Mouse (Mus musculus) stomach, embryonic 14.5 days (tissue): ENCODE data around the gene Eif4a1. TPM values are rescaled to one million over a fixed set of nuclear protein-coding genes. Genes with fewer than 3 reads are reported as not detected.
"Not testable (repeated sequence)": the region's sequence is repeated elsewhere in the genome, so short reads cannot be mapped to it uniquely, and the experiment has no call there.

ENCODE experiments used
- ATAC-seq: fragments of 200-750 bp; cut with Nextera tagmentation; 2 replicates; pipeline ENCODE4 v1.8.0; 2017; ENCODE audit warnings: low read depth, moderate TSS enrichment; ENCODE audit not compliant: insufficient number of reproducible peaks, insufficient read depth, low FRiP score
- H3K27ac ChIP-seq: fragments of 300-500 bp; sonication (generic); 2 replicates; pipeline ENCODE4 v1.5.1; 2014; ENCODE audit warnings: mild to moderate bottlenecking, low read length, moderate library complexity, mixed read lengths
- H3K27me3 ChIP-seq: fragments of 300-500 bp; sonication (generic); 2 replicates; pipeline ENCODE4 v1.6.1; 2014; ENCODE audit warnings: low read length, control low read depth, mixed read lengths; ENCODE audit not compliant: control insufficient read depth, insufficient read depth
- H3K36me3 ChIP-seq: fragments of 300-500 bp; sonication (generic); 2 replicates; pipeline ENCODE4 v1.6.1; 2014; ENCODE audit warnings: mild to moderate bottlenecking, control low read depth, low read length, moderate library complexity, mixed read lengths; ENCODE audit not compliant: control insufficient read depth, insufficient read depth
- H3K4me1 ChIP-seq: fragments of 300-500 bp; sonication (generic); 2 replicates; pipeline ENCODE4 v1.6.1; 2014; ENCODE audit warnings: low read length, control low read depth, mixed read lengths; ENCODE audit not compliant: control insufficient read depth, insufficient read depth
- H3K4me2 ChIP-seq: fragments of 300-500 bp; sonication (generic); replicated peaks from 2 replicates; pipeline ENCODE4 v1.6.1; 2014; ENCODE audit warnings: low read depth, low read length, control low read depth
- H3K4me3 ChIP-seq: fragments of 300-500 bp; sonication (generic); 2 replicates; pipeline ENCODE4 v1.5.1; 2014; ENCODE audit warnings: low read depth, low read length, control low read depth
- H3K9ac ChIP-seq: fragments of 300-500 bp; sonication (generic); replicated peaks from 2 replicates; pipeline ENCODE4 v1.6.1; 2014; ENCODE audit warnings: low read depth, mild to moderate bottlenecking, control low read depth, low read length, moderate library complexity, mixed read lengths
- H3K9me3 ChIP-seq: fragments of 300-500 bp; sonication (generic); 2 replicates; pipeline ENCODE4 v1.6.1; 2016; ENCODE audit warnings: low read depth, low read length, control low read depth; ENCODE audit not compliant: control insufficient read depth
- WGBS: fragments of 180-500 bp; shearing (Covaris S2); extraction: QIAGEN DNeasy Blood & Tissue Kit; methylation state at CpG from one replicate; pipeline ENCODE4 v1.1.7; 2014; 5-methylcytosine and 5-hydroxymethylcytosine counted together
- polyA plus RNA-seq: library from polyadenylated mRNA; unstranded; fragments of >200 nt; fragmentation: Nextera tagmentation; extraction: Ambion mirVana; gene quantifications from 2 replicates; pipeline ENCODE4 v1.2.1, GENCODE M21; 2014

Eif4a1 gene
- polyA plus RNA-seq, 1 experiment from 2014 or later = 654 TPM

- no peaks in the 10 kb centered on the region for H3K4me1 ChIP-seq
- 25% methylated on average over 2 of the region's 2 CpGs for WGBS
- no peaks in the 10 kb centered on the region for H3K9me3 ChIP-seq
- no peak for ATAC-seq
- no peak overlapping the region for H3K4me2 ChIP-seq
- no peak overlapping the region for H3K4me3 ChIP-seq
- H3K27me3 ChIP-seq = no peaks in the 10 kb centered on the region
- H3K9ac ChIP-seq = no peak overlapping the region
- no peak overlapping the region for H3K27ac ChIP-seq
- H3K36me3 ChIP-seq = no peaks in the 10 kb centered on the region
These were observed 32.4 kb upstream of the Eif4a1 start for GRCm38 (mm10) chr11:69704613-69705010.

GRCm38 (mm10) chr11:69703814-69704612 is 31.8 kb upstream of the Eif4a1 start:
- WGBS = 58% methylated on average over 8 of the region's 8 CpGs
- H3K27ac ChIP-seq = no peak overlapping the region
- no peak overlapping the region for H3K4me3 ChIP-seq
- H3K36me3 ChIP-seq = no peaks in the 10 kb centered on the region
- no peaks in the 10 kb centered on the region for H3K9me3 ChIP-seq
- no peak overlapping the region for H3K4me2 ChIP-seq
- no peaks in the 10 kb centered on the region for H3K27me3 ChIP-seq
- ATAC-seq = no peak
- H3K9ac ChIP-seq = no peak overlapping the region
- no peaks in the 10 kb centered on the region for H3K4me1 ChIP-seq

- 55% methylated on average over 2 of the region's 3 CpGs for WGBS
- H3K36me3 ChIP-seq, H3K4me2 ChIP-seq, H3K9me3 ChIP-seq, H3K9ac ChIP-seq, H3K4me1 ChIP-seq, H3K27ac ChIP-seq, H3K4me3 ChIP-seq, H3K27me3 ChIP-seq, ATAC-seq: not testable (repeated sequence)
These were observed 31.2 kb upstream of the Eif4a1 start for GRCm38 (mm10) chr11:69703381-69703780.

- not testable (repeated sequence) for H3K27ac ChIP-seq, H3K4me3 ChIP-seq, H3K4me2 ChIP-seq, H3K9me3 ChIP-seq, H3K9ac ChIP-seq, H3K4me1 ChIP-seq, ATAC-seq, H3K36me3 ChIP-seq, H3K27me3 ChIP-seq
- 95% methylated on average over 10 of the region's 10 CpGs for WGBS
These were observed 30.7 kb upstream of the Eif4a1 start for GRCm38 (mm10) chr11:69702886-69703285.

- no peaks in the 10 kb centered on the region for H3K27me3 ChIP-seq
- H3K36me3 ChIP-seq = no peaks in the 10 kb centered on the region
- H3K27ac ChIP-seq = no peak overlapping the region
- no peak for ATAC-seq
- no peak overlapping the region for H3K9ac ChIP-seq
- 29% methylated on average over 1 of the region's 1 CpGs for WGBS
- H3K4me2 ChIP-seq = no peak overlapping the region
- no peak overlapping the region for H3K4me3 ChIP-seq
- H3K4me1 ChIP-seq = no peaks in the 10 kb centered on the region; the same call in 1 of the 2 replicates
- no peaks in the 10 kb centered on the region for H3K9me3 ChIP-seq
These were observed 27.4 kb upstream of the Eif4a1 start for GRCm38 (mm10) chr11:69699595-69699994.

- 75% methylated on average over 5 of the region's 5 CpGs for WGBS
- Histone ChIP-seq H3K9ac (no peak overlapping the region), H3K27ac (no peak overlapping the region), H3K4me2 (no peak overlapping the region), H3K4me3 (no peak overlapping the region), H3K36me3 (no peaks in the 10 kb centered on the region), H3K4me1 (no peaks in the 10 kb centered on the region; the same call in 1 of the 2 replicates), H3K9me3 (no peaks in the 10 kb centered on the region), H3K27me3 (no peaks in the 10 kb centered on the region)
- ATAC-seq = no peak
These were observed 26.4 kb upstream of the Eif4a1 start for GRCm38 (mm10) chr11:69698574-69698973.

- Histone ChIP-seq H3K9me3 (no peaks in the 10 kb centered on the region), H3K36me3 (no peaks in the 10 kb centered on the region), H3K27me3 (no peaks in the 10 kb centered on the region), H3K4me1 (no peaks in the 10 kb centered on the region; the same call in 1 of the 2 replicates), H3K9ac (no peak overlapping the region), H3K4me3 (no peak overlapping the region), H3K4me2 (no peak overlapping the region), H3K27ac (no peak overlapping the region)
- WGBS = 97% methylated on average over 3 of the region's 3 CpGs
- no peak for ATAC-seq
These were observed 25.2 kb upstream of the Eif4a1 start for GRCm38 (mm10) chr11:69697396-69697795.

- Histone ChIP-seq H3K4me1 (no peaks in the 10 kb centered on the region; the same call in 1 of the 2 replicates), H3K9ac (peak within 1 kb of the TSS; percentile 54), H3K36me3 (no peaks in the 10 kb centered on the region), H3K9me3 (no peaks in the 10 kb centered on the region), H3K27me3 (no peaks in the 10 kb centered on the region), H3K4me2 (peak within 1 kb of the TSS; percentile 72), H3K4me3 (peak within 1 kb of the TSS; percentile 50), H3K27ac (peak within 1 kb of the TSS; percentile 44; the same call in 1 of the 2 replicates)
- ATAC-seq = peak; percentile 69
- 2% methylated on average over 26 of the region's 41 CpGs for WGBS
These were observed 23.3 kb upstream of the Eif4a1 start, which contains the start of the genes Tnfsf12 and Tnfsfm13 for GRCm38 (mm10) chr11:69695361-69696181. Gene Tnfsf12 (minus strand): TSS chr11:69695849. Gene Tnfsfm13 (minus strand): TSS chr11:69696098.
